Mouse (Mus musculus) left cerebral cortex, postnatal 4 days (tissue): ENCODE results near the gene Olfr839-ps1. TPM values are rescaled to one million over a fixed set of nuclear protein-coding genes. Genes with fewer than 3 reads are reported as not detected.

Source experiments
- DNase-seq: peaks from one replicate; pipeline ENCODE4 v3.0.0-alpha.2; 2022
- intact Hi-C: fragments of 180-260 bp; cut with DNase I; formaldehyde crosslinking; loops from one replicate; pipeline ENCODE4 v1.15.1; 2025
- total RNA-seq, 2 experiments: library from RNA; stranded (reverse); gene quantifications; 2 replicates each; pipeline ENCODE4 v1.2.3; 2021

The Olfr839-ps1 gene
- total RNA-seq, result under 1 TPM; 0.08 to 0.16 TPM

- no peak for DNase-seq
- intact Hi-C loops, result no loop called here
These were observed at the start of gene Olfr839-ps1 for GRCm38 (mm10) chr9:19177212-19177611. Olfr839-ps1 (minus strand) TSS chr9:19177312.

- DNase-seq, result no peak
- intact Hi-C loops, result no loop called here
These were observed 41.1 kb downstream of the Olfr839-ps1 start, which contains the start of gene Olfr837 for GRCm38 (mm10) chr9:19136017-19136416. Olfr837 (plus strand) TSS chr9:19136317.

GRCm38 (mm10) chr9:19120082-19120481, 57.0 kb downstream of the Olfr839-ps1 start, which contains the start of gene Olfr836:
Olfr836 (plus strand) TSS chr9:19120382.
- intact Hi-C loops, result no loop called here
- DNase-seq, result no peak

Other genes starting within 250 kb of the Olfr839-ps1 start
- not detected for gene Olfr832, start 240.2 kb downstream of the Olfr839-ps1 start, total RNA-seq
- gene Olfr834, start 189.3 kb downstream of the Olfr839-ps1 start, total RNA-seq, result not detected
- not detected for gene Olfr835, start 144.6 kb downstream of the Olfr839-ps1 start, total RNA-seq
- gene Olfr836, start 56.9 kb downstream of the Olfr839-ps1 start, total RNA-seq, result not detected
- not detected for gene Olfr837, start 41.0 kb downstream of the Olfr839-ps1 start, total RNA-seq
- not detected for gene Olfr843, start 74.7 kb upstream of the Olfr839-ps1 start, total RNA-seq
- gene Olfr844, start 139.0 kb upstream of the Olfr839-ps1 start, total RNA-seq, result not detected
- gene Olfr845, start 159.1 kb upstream of the Olfr839-ps1 start, total RNA-seq, result not detected
- gene Olfr846, start 186.7 kb upstream of the Olfr839-ps1 start, total RNA-seq, result not detected
- gene Olfr847, start 201.4 kb upstream of the Olfr839-ps1 start, total RNA-seq, result not detected